Mouse (Mus musculus): ENCODE measurements around the gene Gm884.
A peak's percentile ranks its signal among the peaks of the same experiment; 100 is the strongest.

Gm884 gene

DNA sequence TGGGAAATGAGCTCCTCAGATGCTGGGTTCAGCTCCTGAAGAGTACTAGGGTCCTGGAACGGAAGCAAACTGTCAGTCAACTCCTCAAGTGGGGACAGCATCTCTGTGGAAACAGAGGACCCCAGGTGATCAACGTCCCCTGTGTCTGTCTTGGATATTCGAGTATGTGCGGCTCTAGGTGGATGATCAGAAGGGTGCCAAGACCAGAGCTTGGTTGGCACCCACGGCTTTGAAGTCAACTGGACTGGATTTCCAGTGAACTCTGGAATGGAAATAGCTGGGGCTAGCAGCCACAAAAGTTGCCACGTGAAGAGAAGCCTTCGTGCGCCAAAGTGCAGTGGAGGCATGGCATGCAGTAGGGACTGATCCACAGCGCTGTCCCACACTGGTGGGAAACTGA lies at the start of gene Gm884:
Gene Gm884, minus strand, starts transcription at position 101 of the 400 bp plus-strand sequence.
- DNase-seq (ENCODE audit: low read depth, low spot score): no peak

DNA sequence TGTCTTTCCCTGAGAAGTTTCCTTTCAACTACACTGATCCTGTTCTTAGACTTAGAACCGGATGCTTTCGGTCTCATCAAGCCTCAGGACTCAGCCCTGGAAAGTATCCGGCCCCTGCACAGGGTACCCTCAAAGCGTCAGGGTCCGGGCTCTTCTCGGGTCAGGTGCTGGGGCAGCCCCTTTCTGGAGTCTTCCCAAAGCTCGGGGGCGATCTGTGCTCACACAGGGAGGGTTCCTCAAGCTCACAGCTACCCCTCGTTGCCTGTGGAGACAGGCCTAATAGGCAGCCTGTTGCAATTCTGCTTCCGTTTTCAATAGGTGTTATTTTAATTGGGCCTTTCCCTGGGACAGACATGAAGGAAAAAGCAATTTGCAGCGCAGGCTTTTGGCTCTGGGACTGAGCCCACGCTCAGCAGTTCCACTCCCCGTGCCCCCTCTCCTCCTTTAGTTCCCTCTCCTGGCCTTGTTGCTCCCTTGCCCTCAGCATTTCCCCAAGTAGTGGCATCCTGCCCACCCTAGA lies 46.0 kb upstream of the Gm884 start:
- DNase-seq (ENCODE audit: low read depth, low spot score): no peak

DNA sequence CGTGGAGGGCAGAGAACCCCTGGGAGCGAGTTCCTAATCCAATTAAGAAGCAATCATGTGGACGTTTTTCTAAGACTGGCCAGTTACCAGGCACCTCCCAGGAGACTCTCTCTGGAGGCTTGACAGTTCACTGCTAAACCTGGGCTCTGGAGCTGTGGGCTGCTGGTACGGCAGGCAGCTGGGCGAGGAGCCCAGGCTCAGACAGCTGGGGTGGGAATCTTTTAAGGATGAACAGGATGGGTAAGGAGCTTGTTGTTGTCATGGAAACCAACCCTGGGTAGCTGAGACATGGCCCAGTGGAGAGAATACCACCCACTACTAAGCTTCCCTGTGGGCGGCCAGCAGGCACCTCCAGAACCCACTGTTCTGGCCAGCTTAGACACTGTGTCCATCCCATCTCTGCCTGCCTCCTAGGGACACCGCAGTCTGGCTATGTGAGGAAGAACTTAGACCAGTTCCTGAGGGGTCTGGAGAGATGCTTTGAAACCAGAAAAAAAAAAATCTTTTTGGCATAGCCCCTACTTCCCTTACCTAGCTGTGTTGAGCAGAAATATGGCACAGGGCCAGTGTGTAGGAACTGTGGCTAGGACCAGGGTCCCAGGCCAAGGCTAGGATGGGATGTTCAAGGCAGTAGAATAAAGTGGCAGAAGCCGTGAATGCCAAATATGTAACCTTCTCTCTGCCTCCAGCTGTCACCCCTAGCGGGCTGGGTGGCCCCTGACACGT lies 45.4 kb upstream of the Gm884 start:
- DNase-seq (ENCODE audit: low read depth, low spot score): no peak

DNA sequence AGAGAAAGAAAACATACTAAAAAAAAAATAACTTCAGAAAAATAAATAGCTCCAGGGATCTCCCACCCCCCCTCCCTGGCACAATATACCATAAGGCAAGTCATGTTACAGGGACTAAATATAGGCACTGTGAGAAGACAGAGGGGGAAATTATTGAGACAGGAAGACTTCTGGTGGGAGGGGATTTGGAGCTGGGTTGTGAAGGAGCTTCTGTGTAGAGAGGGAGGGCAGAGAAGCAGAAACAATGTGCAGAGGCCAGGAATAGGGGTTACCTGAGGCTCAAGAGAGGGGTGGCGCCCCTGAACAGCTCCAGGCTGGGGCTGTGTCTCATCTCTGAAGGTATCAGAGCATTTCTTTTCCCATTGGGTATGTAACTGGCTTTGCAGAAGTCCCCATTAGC lies 44.8 kb upstream of the Gm884 start:
- DNase-seq (ENCODE audit: low read depth, low spot score): no peak

DNA sequence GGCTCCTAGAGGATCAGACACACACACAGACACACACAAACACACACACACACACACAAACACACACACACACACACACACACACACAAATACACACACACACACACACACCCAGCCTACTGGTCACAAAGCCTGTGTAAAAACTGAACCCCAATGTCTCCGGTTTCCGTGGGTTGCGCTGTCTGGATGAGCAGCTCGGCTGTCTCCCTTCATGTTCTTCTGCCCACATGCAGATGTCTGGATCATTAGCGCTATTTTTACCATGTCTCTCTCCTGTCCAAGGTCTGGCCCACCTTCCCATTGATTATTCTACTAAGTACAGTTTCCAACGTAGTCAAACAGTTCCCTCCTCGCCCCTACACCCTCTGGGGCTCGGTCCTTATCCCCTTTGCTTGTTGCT lies 42.2 kb upstream of the Gm884 start:
- no peak for DNase-seq (ENCODE audit: low read depth, low spot score)

DNA sequence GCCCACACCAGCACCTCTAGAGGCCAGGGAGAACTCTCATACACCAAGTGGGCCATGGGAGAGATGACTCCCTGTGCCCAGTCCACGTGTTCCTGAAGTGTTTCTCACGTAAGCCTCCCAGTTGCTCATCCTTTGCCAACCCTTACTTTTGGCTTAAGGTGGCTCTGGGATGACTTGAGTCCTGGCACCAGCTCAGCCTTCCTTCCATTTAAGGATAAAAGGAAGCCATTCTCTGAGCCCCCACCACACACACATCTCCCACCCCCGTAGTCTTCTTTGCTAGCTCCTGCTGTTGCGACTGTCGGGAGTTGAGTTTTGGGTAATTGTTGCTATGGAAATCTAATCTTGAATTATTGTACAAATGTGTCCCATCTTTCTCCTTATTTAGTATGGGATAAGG lies 41.6 kb upstream of the Gm884 start:
- DNase-seq (ENCODE audit: low read depth, low spot score): no peak

DNA sequence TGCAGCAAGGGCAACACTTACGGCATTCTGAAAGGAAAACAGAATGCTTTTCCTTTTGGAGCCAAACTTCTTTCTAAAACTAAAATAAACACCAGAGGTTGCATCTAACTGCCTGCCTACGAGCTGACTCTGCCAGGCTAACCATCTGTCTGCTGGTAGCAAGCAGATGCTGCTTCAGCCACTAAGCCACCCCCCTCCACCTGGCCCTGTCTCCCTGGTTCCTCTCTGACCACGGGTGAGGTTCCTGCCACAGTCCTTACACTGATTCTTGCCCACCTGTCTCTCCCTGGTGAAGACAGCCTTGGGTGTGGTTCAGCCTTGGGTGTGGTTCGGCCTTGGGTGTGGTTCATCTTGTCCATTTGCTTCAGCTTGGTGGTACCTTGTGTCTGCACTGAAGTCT lies 40.9 kb upstream of the Gm884 start:
- DNase-seq (ENCODE audit: low read depth, low spot score): no peak

DNA sequence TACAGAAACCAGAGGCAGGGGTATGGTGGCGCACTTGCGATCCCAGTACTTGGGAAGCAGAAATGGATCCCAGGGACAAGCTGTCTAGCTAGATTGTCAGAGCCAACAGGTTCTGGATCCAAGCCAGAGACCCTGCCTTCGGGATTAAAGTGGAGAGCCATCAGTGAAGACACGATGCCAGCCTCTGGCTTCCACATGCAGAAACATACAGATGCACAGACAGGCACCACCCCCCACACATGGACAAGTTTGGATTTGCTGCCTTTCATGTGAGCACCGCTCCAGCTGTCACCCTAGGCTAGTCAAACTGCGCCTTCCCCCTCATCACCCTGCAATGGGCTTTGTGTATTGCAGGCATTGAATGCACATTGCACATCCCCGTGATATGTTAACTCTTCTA lies 37.2 kb upstream of the Gm884 start:
- DNase-seq (ENCODE audit: low read depth, low spot score): no peak

DNA sequence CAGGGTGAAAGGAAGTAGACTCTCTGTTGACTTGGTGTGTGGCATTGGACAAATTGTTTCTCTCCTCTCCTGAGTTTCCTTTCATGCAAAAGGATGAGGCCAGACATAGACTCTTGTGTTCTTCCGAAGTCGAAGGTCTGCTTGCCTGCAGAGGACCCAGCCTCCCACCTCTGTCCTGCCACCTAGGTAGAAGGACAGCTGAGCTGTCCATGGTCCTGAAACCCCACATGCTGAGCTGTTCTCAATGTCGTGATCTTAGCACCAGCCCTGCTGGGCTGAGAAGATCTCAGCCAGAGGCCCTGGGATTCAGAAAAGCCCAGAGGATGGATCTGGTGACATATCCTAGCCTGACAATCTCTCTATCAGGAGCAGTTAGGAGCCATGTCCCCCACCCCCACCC lies 35.6 kb upstream of the Gm884 start:
- DNase-seq (ENCODE audit: low read depth, low spot score): peak; percentile 86

DNA sequence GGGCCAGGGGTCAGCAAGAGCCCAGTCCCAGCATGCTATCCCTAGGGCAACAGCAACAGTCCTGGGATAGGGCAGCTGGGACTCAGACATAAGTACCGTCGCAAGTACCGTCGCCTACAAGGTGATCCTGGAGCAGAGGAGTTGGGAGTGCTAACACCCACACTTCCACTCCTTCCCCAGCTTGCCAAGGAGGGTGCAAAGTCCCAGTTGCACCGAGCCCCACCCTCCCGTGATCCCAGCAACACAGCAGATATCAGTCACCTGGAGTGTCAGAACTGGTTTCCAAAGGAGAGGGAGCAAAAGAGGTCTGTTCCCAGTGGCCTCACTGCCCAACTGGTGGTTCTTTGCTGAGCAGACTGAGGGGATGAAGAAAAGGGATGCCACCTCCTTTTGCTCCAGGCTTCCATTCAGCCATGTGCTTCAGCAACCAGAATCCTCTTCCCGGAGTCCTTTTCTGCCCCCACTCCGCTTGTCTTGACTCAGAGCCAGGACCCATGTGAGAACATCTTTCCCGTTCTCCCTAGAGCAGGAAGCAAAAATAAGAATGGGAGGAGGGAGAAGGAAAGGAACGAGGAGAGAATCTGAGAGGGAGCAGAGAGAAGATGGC lies 32.5 kb upstream of the Gm884 start:
- no peak for DNase-seq (ENCODE audit: low read depth, low spot score)

DNA sequence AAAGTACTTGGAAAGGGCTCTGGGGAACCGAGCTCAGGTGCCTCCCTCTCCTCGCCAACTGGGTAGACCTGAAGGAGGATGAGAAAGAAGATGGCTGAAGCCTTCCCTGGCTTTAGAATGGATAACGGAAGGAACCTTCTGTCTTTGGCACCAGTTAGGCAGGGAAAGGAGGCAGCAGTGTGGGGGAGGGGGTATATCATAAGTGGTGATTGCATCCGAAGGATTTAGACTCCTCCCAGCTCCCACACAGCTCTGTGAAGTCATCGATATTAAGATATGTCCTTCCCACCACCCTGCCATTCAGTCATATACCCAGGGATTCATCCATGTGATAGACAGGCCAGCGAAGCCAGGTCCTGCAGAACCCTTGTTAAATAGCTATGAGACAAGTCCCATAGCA lies 30.5 kb upstream of the Gm884 start:
- no peak for DNase-seq (ENCODE audit: low read depth, low spot score)

DNA sequence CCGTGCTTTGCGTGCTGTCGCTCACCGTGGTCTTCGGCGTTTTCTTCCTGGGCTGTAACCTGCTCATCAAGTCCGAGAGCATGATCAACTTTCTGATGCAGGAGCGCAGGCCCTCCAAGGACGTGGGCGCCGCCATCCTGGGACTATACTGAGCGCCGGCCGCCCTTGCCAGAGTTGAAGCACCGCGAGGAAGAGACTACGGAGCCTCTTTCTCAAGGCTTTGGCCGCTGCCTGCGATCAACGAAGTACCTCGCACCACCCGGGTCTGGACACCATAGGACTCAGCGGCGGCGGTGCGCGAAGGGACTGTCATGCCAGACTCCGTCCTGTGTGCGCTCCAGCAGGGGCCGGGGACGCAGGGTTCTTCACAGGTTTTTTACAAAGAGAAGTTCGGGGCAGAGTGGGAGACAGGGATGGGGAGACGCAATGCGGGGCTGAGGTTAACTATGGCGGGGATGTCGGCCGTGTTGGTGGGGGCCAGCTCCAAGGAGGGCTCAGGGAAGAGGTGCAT lies 29.1 kb upstream of the Gm884 start:
- peak; percentile 65 for DNase-seq (ENCODE audit: low read depth, low spot score)

DNA sequence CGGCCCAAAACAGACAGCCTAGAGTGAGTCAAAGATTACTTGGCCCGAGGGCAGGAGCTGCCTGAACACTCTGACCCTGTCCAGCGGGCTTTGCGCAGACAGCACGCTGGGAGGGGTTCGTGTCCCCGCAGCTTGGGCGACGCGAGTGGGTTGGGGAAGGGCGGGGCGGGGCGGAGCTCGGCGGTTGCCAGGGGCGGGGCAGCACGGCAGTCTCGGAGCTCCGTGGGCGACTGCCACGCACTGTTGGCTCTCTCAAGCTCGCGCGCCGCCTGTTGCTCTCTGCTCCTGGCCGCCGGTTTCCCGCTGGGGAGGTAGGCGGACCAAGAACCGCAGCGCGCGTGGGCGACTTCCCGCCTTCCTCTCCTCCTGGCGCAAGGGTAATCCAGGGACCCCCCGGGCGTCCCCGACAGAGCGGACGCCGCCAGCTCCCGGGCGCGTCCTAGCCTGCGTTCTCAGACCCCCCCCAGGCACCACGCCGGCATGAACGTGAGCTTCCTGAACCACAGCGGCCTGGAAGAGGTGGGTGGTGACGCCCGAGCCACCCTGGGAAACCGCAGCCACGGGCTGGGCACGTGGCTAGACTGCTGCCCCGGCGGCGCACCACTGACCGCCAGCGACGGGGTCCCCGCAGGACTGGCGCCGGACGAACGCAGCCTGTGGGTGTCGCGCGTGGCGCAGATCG lies 28.5 kb upstream of the Gm884 start, which contains the start of gene Rprml:
Gene Rprml, plus strand, starts transcription at position 270 of the 682 bp plus-strand sequence.
- DNase-seq (ENCODE audit: low read depth, low spot score): peak; percentile 67

DNA sequence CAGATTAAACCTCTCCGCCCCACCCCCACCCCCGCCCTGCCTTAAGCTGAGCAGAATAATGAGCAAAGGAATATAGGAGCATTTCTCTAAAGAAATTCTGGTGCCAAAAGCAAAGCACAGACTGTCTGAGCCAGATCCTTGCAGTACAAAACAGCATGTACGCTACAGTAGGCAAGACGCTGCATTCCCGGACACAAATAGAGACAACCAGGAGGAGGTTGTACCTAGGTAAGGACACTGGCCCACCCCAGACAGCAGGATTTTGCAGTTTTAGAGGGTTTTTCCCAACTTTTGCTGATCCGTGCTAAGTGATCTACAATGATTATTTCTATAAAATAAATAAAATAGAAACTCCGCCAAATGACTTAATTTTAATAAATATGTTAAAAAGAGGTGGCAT lies 27.7 kb upstream of the Gm884 start:
- no peak for DNase-seq (ENCODE audit: low read depth, low spot score)

DNA sequence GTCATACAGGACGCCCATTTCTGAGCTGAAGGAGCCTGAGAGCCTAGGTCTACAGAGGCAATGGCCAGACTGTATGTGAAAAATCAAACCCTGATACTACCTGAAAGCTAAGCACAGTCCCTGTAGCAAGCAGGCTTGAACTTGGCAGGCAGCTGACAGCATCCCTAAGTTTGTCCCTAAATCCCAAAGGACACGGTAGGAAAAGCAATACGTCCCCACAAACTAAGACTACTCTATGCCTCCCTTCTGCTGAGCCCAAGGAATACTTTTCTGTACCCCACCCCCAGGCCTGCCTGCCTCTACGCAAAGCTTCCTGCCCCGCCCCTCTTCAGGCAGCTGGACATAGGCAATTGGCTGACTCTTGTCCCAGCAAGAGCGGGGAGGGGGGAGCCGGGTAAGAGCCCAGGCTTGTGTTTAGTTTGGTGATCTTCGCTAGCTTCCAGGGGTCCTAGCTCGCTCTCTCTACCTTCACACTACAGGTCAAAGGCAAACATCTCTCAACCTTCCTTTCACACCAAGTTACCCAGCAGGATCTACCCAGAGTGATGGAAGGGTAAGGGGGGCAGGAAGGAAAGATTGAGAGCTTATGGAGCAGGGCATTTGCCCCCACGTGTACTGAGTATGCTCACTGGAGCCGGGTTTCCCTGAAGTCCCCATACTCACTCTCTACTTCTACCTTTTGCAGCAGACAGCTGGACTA lies 27.1 kb upstream of the Gm884 start:
- DNase-seq (ENCODE audit: low read depth, low spot score): peak; percentile 37

DNA sequence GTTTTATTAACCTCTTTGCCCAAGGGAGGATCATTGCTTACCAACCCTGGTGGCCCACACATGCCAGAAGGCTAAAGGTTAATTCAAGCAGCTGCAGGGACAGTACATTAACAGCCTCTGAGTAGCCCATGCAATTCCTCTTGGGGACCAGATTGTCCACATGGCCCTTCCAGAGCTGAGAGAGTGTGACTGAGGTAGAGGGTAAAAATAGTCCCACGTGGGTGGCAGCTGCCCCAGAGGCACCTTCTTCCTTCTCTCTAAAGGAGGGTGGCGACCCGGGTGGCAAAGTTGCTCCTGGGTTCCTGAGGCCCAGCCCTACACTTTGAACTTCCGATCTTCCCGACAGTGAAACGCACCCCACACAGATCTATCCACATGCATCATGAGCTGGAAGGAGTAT lies 25.4 kb upstream of the Gm884 start:
- DNase-seq (ENCODE audit: low read depth, low spot score): no peak

DNA sequence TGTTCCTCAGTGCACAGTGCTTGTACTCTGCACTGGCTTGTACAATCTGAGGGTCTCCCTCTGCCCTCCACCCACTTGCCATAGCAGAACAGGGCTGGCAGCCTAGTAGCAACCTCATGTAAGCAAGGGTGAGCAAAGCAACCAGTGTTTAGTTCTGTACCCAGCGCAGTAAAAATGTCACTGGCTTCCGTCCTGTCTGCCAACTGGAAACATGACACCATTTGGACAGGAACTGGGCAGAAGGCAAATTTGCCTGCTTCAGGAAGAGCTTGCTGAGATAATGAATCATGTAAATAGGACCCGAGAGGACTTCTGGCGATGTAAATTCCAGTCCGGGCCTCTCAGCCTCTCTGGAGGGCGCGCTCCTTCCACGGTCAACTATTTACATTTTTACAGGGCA lies 24.8 kb upstream of the Gm884 start:
- DNase-seq (ENCODE audit: low read depth, low spot score): no peak

DNA sequence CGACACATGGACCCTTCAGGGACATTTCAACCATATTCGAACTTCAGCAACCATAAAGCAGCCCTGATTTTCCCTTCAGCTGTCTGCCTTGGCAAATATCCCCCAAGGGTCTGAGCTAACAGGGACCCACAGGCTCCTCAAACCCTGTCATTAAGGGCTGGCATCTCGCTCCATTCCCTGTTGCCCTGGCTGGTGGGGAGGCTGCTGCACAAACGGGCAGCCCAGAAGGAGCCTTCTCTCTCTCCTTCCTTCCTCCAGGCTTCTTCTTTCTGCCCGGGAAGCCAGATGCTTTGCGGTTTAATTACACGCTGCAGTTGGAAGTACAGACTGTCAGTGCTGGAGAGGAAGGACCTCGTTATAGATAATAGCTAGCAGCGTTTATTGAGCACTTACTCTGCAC lies 22.3 kb upstream of the Gm884 start:
- no peak for DNase-seq (ENCODE audit: low read depth, low spot score)

DNA sequence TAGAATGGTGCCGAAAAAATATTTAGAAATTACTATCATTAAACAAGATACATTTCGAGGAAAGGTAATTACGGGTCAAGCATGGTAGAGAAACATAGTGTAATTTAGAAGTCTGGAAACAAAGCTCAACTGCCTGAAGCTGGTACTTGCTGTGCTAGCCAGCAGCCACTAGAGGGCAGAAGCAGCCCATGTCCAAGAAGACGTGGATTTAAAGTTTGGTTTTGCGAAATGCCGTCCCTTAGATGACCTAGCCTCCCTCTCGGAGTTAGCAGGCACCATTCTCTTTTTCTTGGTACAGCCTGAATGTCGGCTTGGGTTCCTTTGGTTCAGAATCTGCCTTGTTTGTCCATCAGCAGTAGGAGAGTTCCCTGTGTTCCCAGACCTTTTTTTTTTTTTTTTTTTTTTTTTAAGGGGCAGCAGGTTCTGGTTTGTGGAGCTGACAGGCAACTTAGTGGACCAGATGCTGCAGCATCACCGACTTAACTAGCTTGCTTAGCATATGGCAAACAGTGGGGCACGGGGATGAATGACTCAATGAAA lies 18.5 kb upstream of the Gm884 start:
- peak; percentile 87 for DNase-seq (ENCODE audit: low read depth, low spot score)

DNA sequence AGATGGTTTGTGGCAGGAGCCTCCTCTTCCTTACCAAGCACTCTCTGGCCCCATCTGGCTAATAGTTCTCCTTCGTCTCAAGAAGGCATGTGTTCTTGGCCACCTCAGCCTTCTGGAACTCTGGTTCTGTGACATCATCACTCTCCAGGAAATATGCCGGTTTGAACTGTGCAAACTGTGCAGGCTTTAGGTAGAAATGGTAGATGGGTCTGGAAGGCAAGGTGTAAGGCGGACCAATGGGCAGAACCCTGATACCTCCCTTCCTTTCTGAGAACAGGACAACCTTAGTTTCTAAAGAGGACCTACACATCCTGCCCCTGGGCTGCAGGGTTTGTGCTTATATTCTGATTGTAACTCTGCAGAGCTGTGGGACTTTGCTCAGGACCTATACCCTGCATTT lies 17.9 kb upstream of the Gm884 start, which contains the start of gene Lyzl6:
Gene Lyzl6, minus strand, starts transcription at position 101 of the 400 bp plus-strand sequence.
- no peak for DNase-seq (ENCODE audit: low read depth, low spot score)

DNA sequence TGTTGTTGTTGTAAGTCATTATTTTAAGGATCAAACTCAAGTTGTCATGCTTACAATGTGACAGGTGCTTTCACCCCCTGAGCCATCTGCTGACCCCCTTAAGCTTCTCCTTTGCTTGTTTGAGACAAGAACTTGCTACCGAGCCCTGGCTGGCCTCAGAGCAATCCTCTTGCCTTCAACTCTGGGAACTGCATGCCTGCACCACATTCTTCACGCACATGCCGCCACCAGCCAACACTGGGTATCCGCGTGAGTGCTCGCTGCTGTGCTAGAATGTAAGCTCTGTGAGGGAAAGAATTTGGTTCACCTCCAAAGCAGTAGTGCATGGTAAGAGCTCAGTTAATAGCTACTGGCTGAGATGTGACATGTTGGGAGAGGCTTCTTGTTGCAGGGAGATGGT lies 15.3 kb upstream of the Gm884 start:
- no peak for DNase-seq (ENCODE audit: low read depth, low spot score)

DNA sequence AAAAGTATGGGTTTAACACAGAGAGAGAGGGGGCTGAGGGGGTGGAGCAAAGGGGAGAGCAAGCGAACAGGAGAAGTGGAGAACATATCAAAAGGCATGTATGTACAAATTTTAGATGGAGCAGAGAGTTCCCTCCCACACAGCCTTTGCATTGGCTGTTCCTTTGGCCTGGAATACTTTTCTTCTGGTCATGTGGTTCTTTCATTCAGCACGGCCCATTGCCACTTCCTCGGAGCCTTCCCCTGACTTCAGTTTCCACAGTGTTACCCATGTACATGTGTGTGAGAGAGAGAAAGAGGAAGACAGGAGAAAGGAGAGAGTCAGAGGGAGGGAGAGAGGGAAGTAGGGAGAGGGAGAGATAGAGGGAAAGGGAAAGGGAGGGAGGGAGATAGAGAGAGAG lies 14.5 kb upstream of the Gm884 start:
- no peak for DNase-seq (ENCODE audit: low read depth, low spot score)

Measured in ZHBTc4 (cell line).